Mouse (Mus musculus): ENCODE results near the gene Tepsin.

Gene Tepsin

DNA sequence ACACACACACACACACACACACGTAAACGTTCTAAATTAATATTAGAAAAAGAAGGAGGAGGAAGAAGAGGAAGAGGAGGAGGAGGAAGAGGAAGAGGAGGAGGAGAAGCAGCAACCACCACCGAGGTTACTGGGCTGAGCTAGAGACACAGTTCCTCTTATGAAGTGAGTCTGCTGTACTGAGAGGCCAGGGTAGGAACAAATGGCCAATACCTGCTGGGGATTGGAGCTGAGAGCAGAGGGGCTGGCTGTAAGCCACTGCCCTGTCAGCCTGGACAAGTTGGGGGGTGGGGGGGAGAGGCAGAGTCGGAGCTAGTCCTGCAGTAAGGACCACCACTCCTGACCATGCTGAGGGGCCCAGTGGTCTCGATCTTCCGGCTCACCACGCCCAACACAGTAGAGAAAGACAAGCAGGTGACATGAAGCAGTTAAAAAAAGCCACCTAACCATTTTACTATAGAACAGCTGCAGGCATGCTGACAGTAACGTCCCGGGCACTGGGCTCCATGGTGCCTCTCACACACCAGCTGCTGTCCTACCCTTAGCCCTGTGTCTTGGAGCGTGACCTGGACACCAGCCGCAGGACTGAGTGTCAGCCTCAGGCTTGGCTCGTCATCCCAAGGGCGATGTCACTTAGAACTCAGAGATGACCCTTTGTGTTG is 34.4 kb downstream of the Tepsin start:
- in situ Hi-C loops (cut with MboI, MseI), result no loop called here

DNA sequence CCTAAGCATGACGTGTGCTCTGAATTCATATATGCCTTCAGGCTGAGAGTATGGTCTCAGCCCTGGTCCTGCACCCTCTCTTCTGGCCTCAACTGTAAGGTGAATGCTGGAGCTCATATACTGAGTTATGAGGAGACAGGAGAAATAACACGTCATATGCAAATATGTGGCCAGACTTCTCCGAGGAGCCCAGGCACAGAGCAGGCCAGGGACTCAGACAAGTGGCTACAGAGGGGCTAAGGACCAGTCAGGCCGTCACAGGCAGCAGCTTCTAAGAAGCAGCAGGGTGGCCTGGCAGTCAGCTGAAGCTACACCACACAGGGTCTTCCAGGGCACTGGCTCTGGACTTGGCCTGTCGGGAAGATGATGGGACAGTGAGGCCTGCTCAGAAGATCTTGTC is 35.2 kb downstream of the Tepsin start:
- in situ Hi-C loops (cut with MboI, MseI), result no loop called here

DNA sequence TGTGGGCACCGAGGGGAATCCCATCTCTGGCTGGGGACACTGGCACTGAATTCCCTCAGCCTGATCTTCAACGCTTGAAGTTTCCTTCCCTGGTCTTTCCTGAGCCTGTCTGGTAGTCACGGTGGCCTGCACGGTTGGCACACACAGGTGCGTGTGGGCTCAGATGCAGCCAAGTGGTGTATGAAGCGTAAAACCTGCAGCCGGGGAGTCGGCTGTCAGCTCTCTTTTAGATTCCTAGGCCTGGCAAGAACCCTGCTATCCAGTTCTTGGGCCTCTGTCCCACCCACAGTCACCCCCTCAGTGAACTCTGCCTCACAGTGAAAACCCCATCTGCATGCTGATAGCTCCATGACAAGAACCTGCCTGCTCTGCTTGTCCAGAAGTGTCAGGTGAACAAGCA is 37.9 kb downstream of the Tepsin start:
- in situ Hi-C loops (cut with MboI, MseI), result no loop called here

DNA sequence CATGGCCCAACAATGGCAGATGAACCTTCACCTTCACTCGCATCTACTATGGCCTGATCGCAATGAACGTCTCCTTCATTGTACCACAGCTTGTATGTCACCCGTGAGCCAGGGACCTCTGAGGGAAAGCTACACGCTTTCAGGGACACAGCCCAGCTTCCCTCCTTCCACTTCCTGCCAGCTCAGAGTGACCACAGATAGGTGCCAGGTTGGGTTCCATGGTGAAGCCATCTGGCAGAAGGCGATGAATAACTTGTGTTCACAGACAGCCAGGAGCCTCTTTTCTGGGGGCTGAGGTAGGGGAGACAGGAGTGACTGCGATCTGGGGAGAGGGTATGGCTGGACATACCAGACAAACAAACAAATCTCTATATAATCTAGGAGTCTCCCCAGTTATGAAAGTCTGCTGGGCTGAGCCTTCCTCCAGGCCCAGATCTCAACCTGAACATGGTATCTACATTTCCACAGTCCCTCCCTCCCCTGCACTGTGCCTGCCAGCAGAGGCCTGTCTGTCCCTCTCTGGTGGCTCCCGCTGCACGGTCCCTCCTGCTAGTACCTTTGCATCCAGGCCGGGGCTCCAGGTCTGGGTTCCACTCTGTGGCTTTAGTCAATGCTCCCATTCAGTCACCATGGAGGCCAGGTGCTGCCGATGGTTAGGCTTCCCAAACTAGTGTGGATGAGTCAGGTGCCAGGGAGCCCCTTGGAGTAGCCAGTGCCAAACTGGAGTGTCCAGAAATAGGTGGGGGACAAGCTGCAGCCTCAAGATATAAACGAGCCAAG is 42.4 kb downstream of the Tepsin start:
- in situ Hi-C loops (cut with MboI, MseI), result no loop called here

DNA sequence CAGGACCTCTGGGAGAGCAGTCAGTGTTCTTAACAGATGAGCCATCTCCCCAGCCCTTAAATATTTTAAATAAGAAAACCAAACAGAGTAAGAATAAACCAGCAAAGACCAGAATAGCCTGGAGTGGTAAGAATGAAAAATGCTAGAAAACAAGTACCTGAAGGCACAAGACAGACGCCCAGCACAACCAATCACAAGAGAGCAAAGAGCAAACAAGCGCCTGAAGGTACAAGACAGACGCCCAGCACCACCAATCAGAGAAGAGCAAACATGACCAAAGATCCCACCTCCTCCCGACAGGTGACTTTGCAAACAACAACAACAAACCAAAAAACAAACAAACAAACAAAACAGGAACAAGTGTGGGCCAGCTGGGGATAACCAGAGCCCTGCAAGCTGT is 44.7 kb downstream of the Tepsin start:
- in situ Hi-C loops (cut with MboI, MseI), result no loop called here

DNA sequence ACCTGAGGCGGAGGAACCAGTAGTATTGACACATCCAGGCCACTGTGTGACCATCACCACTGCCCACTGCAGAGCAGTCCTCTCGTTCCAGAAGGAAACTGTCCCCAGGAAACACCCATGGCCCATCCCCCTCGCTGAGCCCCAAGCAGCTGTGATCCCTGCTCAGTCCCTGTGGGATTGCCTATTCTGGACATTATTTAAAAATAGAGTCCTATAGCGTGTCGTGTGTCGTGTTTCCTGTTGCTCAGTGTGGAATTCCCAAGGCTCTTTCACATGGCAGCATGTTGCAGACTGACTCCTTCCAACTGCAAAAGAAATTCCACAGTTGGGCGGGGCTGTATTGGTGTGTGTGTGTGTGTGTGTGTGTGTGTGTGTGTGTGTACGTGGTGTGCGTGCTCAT is 46.3 kb downstream of the Tepsin start:
- in situ Hi-C loops (cut with MboI, MseI), result no loop called here

DNA sequence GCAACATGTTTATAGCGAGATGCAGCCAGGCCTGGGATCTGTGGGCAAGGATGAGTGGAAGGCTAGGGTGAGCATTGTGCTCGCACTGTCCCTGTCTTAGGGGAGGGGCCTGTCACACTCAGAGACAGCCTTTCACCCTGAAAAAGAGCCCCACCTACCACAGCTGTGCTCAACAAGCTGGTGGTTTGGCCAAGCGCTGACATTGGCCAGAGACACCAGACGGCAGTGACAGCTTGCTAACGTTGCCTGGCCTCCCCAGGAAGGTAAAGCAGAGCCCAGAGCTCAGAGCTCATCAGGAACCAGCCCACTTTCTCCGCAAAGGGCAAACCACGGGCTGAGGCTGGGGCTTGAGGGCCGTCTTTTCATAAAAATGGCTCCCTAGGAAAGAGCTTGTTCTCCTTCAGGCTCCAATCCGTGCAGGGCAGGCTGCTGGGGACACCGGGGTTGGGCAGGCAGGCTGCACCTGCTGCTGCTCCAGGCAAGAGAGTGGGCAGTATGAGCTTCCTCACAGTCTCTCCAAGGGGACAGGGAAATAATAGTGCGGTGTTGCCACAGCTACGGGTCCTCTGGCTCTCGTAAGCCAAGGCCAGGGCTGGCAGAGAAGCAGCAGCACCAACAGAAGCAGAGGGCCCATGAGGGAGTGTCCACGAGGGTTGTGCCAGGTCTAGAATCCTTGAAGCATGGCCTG is 47.3 kb downstream of the Tepsin start:
- in situ Hi-C loops (cut with MboI, MseI), result no loop called here

DNA sequence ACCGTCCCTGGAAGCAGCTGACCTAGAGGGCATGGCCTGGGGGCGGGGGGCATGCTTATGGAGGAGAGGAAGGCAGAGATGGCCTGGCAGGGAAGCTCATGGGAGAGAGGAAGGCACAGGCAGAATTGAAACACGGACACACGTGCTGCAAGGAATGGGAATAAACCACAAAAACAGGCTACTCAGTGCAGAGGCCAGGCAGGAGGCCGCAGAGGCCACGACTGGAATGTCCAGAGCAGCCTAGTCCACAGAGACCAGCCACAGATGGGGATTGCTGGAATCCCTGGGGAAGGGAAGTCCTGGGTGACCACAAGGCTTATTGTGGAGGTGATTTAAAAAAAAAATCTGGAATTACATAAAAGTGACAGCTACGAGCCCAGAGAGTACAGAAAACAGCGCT is 49.5 kb downstream of the Tepsin start:
- in situ Hi-C loops (cut with MboI, MseI), result no loop called here

DNA sequence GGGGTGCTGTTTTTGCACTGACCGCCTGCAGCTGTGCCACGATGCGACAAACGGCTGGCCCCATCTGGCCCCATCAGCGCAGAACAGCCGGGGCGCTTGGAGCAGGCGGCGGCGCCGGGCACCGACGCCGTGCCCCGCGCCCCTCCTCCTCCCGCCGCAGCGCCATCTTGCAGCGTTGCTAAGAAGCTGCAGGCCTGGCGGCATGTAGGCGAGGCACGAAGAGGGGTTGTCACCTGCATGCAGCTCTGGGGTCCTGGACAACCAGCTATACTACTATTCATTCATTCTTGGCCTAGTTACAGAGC is 50.3 kb downstream of the Tepsin start:
- in situ Hi-C loops (cut with MboI, MseI), result no loop called here

DNA sequence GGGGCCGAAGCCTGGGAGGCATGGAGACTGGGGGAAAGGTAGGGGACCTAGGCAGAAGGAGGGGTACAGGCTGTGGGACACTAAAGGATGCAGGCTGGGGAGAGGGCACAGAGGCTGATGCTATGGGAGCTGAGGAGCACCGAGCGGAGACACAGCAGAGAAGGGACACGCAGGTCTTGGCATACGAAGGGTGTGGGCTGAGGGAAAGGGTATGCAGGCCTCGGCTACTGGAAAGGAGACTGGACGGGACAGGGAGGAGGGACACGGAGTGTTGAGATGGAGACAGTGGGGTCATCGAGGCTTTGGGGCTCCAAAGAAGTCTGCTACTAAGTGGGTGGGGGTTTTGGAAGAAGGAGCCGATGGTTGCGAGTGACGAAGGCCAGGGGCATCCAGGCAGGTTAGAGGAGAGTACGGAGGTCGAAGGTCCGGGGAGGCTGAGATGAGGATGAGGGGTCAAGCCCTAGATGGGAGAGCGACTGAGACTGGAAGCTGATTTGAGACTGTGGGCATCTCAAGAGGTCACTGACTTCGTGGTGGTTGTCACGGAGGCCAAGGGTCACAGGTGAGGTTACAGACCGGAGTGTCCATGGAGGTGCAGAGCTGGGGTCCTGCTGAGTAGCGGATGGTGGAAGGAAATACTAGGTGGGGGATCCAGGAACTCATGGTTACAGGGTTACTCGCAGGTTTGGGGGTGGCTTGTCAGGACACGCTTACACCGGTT is 50.8 kb downstream of the Tepsin start:
- in situ Hi-C loops (cut with MboI, MseI), result no loop called here

DNA sequence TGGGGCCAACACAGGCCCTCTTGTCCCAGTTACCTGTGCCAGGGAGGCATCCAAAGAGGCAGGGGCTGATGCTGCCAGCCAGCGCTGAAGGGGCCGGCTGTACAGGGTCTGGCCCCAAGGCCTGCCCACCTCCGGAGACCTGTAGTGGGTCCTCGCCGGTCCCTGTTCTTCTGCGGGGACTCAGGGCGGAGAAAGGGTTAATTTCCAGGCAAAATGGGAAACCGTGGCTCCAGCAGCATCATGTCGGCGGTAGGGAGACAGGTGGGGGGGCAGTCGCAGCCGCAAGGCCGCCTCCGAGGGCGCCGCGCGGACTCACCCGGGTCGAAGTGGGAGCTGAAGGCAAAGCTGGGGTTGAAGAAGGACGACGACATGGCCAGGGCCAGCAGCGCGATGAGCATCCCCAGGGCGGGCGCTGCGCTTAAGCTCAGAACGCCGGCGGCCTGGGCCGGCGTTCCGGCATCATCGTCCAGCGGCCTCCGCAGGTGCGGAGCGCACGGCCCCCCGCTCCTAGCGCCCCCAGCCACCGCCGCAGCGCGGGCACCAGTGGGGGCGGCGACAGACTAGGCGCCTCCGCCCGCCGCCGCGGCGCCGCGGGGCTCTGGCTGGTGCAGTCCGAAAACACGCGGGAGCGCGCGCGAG is 51.9 kb downstream of the Tepsin start, which contains the start of gene Aatk:
Gene Aatk (minus strand): TSS at position 615 of the 639 bp plus-strand sequence.
- in situ Hi-C loops (cut with MboI, MseI), result no loop called here

DNA sequence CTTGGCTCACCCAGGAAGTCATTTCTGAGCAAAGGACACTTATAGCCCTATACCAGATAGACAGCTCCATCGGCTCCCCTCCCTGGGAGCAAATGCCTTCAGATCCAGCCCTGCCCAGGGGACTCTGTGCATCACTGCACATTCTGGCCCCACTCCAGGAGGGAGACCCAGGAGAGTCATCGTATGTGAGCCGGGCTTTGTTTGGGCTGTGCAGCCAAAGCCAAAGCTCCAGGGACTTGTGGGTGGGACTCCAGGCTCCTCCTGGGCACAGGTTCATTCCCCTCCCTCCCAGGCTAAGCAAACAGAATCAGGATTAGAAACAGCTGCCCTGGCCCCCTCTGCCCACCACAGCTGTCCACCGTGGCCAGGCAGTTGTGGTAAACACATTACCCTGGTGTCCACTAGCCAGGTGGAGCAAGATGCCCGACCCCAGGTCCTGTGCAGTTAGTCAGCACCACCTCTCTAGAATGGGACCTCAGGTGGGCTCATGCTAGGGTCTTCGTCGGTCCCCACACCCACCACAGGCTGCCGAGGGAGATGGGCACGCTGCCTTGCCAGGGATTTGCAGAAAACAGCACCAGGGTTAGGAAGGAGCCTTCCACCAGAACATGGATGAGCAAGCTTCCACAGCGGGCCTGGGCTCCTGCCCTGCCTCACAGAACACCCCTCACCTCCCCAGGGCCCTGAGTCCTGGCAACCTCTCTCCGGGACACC is 52.5 kb downstream of the Tepsin start:
- in situ Hi-C loops (cut with MboI, MseI), result no loop called here

DNA sequence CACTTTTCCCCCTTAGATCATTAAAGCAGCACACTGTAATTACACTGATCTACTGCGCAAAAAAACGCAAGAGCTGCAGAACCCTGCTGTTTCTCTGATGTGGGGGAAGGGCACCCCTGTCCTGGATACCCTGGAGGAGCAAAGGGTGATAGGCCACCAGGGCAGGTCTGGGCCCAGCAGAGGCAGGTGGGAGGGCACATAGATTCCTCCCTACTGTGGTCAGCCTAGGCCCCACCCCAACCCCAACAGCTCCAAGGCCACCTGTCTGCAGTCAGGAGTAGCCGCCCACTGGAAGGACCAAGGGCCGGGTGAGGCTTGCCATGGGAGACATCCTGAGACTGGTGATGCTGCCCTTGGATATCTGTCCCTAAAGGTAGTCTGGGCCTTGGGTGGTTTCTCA is 53.2 kb downstream of the Tepsin start:
- in situ Hi-C loops (cut with MboI, MseI), result no loop called here

DNA sequence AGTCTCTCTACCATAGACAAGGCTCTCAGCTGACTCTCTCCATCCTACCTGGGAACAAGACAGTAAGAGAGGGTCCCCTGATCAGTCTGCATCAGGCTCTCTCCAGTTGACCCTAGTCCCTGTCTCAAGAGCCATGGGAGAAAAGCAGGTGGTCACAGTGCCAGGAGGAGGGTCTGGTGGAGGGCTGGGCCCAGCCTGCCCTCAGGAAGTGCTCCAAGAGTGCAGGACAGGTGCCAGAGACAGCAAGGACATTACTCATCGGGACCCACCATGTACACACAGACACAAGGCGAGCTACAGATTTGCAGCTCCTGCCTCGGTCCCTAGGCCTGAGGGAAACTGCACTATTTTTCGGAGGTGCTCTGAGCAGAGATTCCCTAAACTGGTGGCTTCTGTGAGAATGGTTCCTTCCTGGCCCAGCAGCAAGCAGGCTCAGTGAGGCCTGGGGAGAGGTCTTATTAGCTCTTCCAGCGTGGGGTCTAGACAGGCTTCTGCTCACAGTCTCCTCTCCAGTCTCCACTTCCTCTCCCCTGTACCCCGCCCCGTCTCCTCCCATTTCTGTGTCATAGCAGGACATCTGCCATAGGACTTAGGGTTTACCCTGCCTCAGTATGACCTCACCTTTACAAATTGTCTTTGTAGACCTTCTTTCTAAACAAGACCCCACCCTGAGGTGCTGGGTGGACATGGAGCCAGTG is 56.2 kb downstream of the Tepsin start:
- in situ Hi-C loops (cut with MboI, MseI), result no loop called here

DNA sequence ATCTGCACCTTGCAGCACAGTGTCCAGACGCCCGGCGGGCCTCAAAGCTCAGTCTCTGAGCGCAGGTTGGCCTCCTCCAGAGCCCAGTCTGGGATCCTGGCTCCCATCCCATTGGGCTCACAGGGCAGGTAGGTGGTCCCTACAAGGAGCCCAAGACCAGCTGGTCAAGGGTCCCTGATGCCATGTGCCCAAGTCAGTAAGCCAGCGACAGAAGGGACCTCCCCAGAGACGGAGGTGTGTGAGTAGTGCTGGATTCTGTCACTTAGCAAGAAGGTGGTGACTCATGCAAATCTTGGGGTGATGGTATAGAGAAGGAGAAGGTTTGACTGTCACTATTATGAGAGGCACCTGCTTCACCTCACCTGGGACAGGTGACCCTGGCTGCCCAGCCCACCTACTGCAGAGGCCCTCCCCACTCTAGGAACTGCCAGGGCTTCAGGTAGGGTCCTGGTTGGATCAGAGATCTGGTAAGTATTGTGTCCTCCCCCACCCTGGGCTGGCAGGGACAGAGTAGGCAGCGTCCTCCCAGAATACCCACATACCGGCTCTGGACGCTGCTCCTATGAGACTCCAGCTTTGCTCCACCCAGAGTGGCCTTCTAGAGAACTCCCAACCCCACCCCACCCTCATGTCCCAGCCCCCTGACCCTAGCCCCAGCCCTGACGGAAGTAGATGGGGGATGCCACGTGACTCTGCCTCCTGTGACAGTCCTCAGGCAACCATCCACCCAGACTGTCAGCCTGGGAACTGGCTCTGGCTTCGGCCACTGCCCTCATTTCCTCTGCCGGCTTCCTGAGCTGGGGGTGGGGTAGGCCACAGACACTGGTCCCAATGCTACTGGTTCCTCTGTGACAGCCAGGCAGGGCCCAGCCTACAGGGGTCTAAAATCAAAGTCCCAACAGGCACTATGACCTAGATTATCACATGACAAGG is 57.1 kb downstream of the Tepsin start:
- in situ Hi-C loops (cut with MboI, MseI), result no loop called here

Measured in T-helper 1 cell (primary cell).